In the genomic region with DNA sequence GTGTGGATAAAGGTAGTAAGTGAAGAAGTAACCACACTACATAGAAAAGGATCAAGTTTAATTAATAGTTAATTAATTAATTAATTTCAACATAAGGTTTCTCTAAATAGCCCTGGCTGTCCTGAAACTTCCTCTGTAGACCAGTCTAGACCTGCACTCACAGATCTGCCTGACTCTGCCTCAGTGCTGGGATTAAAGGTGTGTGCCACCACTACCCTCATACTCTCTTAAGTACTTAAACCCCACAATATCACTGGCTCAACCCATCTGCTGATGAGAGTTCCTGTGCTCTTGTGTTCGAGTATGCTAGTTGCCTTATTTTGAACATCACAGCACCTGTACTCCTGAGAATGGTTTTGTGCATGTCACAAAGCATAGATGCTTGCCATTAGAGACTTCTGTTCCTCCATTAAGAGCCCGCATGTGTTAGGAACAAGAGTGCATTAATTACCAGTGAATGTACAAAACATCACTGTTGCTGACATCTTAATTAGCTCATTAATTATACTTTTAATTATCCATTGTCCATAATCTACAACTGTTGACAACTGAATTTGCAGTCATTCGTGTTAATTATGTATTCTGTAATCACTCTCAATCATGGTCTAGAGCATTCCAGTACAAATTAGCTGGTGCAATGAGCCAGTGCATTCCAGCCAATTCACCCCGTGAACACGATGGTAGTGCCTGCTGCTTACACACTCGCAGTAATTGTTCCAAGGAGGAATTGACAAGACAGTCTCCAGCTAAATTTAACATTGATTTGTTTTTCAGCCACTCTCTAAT, we compare ENCODE assay signal across 15 mouse cellular contexts.
DNase-seq lines count a peak whose midpoint lies in the region; ATAC-seq lines count a peak whose summit lies in the region.
"Had no signal": no experiment of that assay in that cellular context is flagged by ENCODE, and none has a peak within 500 bp of the region (broad histone marks: within the 10 kb centered on the region; RNA-seq: fewer than 3 reads in every experiment).

No protein-coding gene starts in this region.

- H3K4me3 ChIP-seq in midbrain, embryonic 12.5 days = no peak overlapping the region
- no peak overlapping the region for H3K4me3 ChIP-seq in midbrain, embryonic 11.5 days (ENCODE audit: low read depth, low read length)
- H3K4me3 ChIP-seq in hindbrain, embryonic 15.5 days = no peak overlapping the region
- no peak overlapping the region for H3K4me3 ChIP-seq in neural tube, embryonic 15.5 days (replicated peaks)
- H3K4me3 ChIP-seq: embryonic facial prominence, embryonic 13.5 days; heart, embryonic 12.5 days had no signal

- no peak overlapping the region for H3K4me2 ChIP-seq in midbrain, embryonic 12.5 days (replicated peaks)
- no peak overlapping the region for H3K4me2 ChIP-seq in midbrain, embryonic 11.5 days
- no peak overlapping the region for H3K4me2 ChIP-seq in hindbrain, embryonic 15.5 days
- H3K4me2 ChIP-seq in neural tube, embryonic 15.5 days = no peak overlapping the region
- H3K4me2 ChIP-seq: embryonic facial prominence, embryonic 13.5 days; heart, embryonic 12.5 days had no signal

- DNase-seq in cerebellum, postnatal 10 days = peak; percentile 72 to 76
- DNase-seq in cerebellum, adult 11-12 months = no peak
- DNase-seq in midbrain, embryonic 11.5 days (ENCODE audit: low spot score, missing footprints) = no peak
- no peak for DNase-seq in layer of hippocampus, adult 8-10 months (ENCODE audit: low spot score in 2 of 2)
- no peak for DNase-seq in right cerebral cortex, adult 2 months (ENCODE audit: low spot score in 2 of 2)
- DNase-seq: cerebellum, postnatal 25 days; gastrocnemius, postnatal 14 days; kidney, postnatal 14 days; liver, postnatal 0 days; right cerebral cortex, adult 18-20 months had no signal

- WGBS in midbrain, embryonic 12.5 days = 79% methylated on average over 6 of the region's 6 CpGs
- 87% methylated on average over 6 of the region's 6 CpGs for WGBS in midbrain, embryonic 11.5 days
- 34% methylated on average over 6 of the region's 6 CpGs for WGBS in hindbrain, embryonic 15.5 days
- 27% methylated on average over 6 of the region's 6 CpGs for WGBS in neural tube, embryonic 15.5 days

- H3K4me1 ChIP-seq in midbrain, embryonic 12.5 days = no peaks in the 10 kb centered on the region
- no peaks in the 10 kb centered on the region for H3K4me1 ChIP-seq in midbrain, embryonic 11.5 days (ENCODE audit: control insufficient read depth, insufficient read depth, low read length)
- no peaks in the 10 kb centered on the region for H3K4me1 ChIP-seq in hindbrain, embryonic 15.5 days (replicated peaks)
- H3K4me1 ChIP-seq in neural tube, embryonic 15.5 days = no peaks in the 10 kb centered on the region
- H3K4me1 ChIP-seq: embryonic facial prominence, embryonic 13.5 days had no signal

- H3K9ac ChIP-seq in midbrain, embryonic 12.5 days (replicated peaks) = no peak overlapping the region
- no peak overlapping the region for H3K9ac ChIP-seq in midbrain, embryonic 11.5 days (ENCODE audit: low read length)
- no peak overlapping the region for H3K9ac ChIP-seq in hindbrain, embryonic 15.5 days
- H3K9ac ChIP-seq in neural tube, embryonic 15.5 days (replicated peaks) = no peak overlapping the region
- H3K9ac ChIP-seq: embryonic facial prominence, embryonic 13.5 days; heart, embryonic 12.5 days; liver, postnatal 0 days had no signal

- peak; percentile 80 for ATAC-seq in midbrain, embryonic 12.5 days (ENCODE audit: low FRiP score, low read depth)
- no peak for ATAC-seq in midbrain, embryonic 11.5 days (ENCODE audit: low FRiP score)
- peak; percentile 84 for ATAC-seq in hindbrain, embryonic 15.5 days (ENCODE audit: low FRiP score, low read depth)
- ATAC-seq in neural tube, embryonic 15.5 days (ENCODE audit: low FRiP score) = peak; percentile 87
- ATAC-seq: liver, postnatal 0 days had no signal

- H3K9me3 ChIP-seq in midbrain, embryonic 12.5 days = no peaks in the 10 kb centered on the region
- no peaks in the 10 kb centered on the region for H3K9me3 ChIP-seq in midbrain, embryonic 11.5 days (ENCODE audit: control insufficient read depth, low read length)
- no peaks in the 10 kb centered on the region for H3K9me3 ChIP-seq in hindbrain, embryonic 15.5 days
- H3K9me3 ChIP-seq in neural tube, embryonic 15.5 days (replicated peaks) = no peaks in the 10 kb centered on the region
- H3K9me3 ChIP-seq: embryonic facial prominence, embryonic 13.5 days; heart, embryonic 12.5 days had no signal

- no peak overlapping the region for H3K27ac ChIP-seq in midbrain, embryonic 12.5 days (replicated peaks)
- H3K27ac ChIP-seq in midbrain, embryonic 11.5 days (ENCODE audit: low read depth, low read length) = no peak overlapping the region
- no peak overlapping the region for H3K27ac ChIP-seq in hindbrain, embryonic 15.5 days (replicated peaks)
- no peak overlapping the region for H3K27ac ChIP-seq in neural tube, embryonic 15.5 days (replicated peaks)
- H3K27ac ChIP-seq: embryonic facial prominence, embryonic 13.5 days had no signal

- H3K27me3 ChIP-seq in midbrain, embryonic 12.5 days = no peaks in the 10 kb centered on the region
- H3K27me3 ChIP-seq in midbrain, embryonic 11.5 days (ENCODE audit: control insufficient read depth, insufficient read depth, low read length) = no peaks in the 10 kb centered on the region
- H3K27me3 ChIP-seq in hindbrain, embryonic 15.5 days = no peaks in the 10 kb centered on the region
- no peaks in the 10 kb centered on the region for H3K27me3 ChIP-seq in neural tube, embryonic 15.5 days (replicated peaks)
- H3K27me3 ChIP-seq: embryonic facial prominence, embryonic 13.5 days; heart, embryonic 12.5 days had no signal

- no peaks in the 10 kb centered on the region for H3K36me3 ChIP-seq in midbrain, embryonic 12.5 days
- H3K36me3 ChIP-seq in midbrain, embryonic 11.5 days (ENCODE audit: control insufficient read depth, insufficient read depth, low read length) = no peaks in the 10 kb centered on the region
- H3K36me3 ChIP-seq in hindbrain, embryonic 15.5 days = no peaks in the 10 kb centered on the region
- H3K36me3 ChIP-seq in neural tube, embryonic 15.5 days = no peaks in the 10 kb centered on the region
- H3K36me3 ChIP-seq: embryonic facial prominence, embryonic 13.5 days; heart, embryonic 12.5 days had no signal

Comparison
In these comparisons a context has a peak if more than half of its experiments do, and no peak if none do; other contexts are left out.
1. DNase-seq: peak in cerebellum, postnatal 10 days (2 of 2); none in cerebellum, adult 11-12 months (single experiment), midbrain, embryonic 11.5 days (single experiment), layer of hippocampus, adult 8-10 months (0 of 2) and right cerebral cortex, adult 2 months (0 of 2).